Mouse (Mus musculus): ENCODE results near the gene Sdc1. TPM values are rescaled to one million over a fixed set of nuclear protein-coding genes. Genes with fewer than 3 reads are reported as not detected.

The Sdc1 gene
- polyA plus RNA-seq, 1 experiment from 2014 or later: 28.8 TPM

DNA sequence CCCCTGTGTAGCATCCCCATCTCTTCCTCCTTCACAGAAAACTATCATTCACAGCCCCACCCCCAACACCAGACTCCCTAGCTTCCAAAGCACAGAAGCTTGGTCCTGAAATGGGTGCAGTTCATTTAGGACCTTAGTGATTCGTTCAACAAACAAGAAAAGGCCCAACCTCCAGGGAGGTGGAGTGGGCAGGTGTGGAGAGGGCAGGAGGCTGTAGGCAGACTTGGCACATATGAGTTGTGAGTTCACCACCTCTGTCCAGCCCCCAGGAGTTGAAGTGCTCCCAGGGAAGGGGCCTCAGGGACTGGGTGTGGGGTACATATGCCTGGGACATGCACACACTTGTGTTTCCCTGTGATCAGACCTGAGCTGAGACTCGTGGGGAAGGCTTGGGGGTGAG is 39.8 kb downstream of the Sdc1 start:
- Histone ChIP-seq H3K27me3 (no peaks in the 10 kb centered on the region), H3K9me3 (no peaks in the 10 kb centered on the region), H3K9ac (replicated peaks) (no peak overlapping the region), H3K36me3 (no peaks in the 10 kb centered on the region), H3K4me1 (no peaks in the 10 kb centered on the region), H3K27ac (replicated peaks) (no peak overlapping the region), H3K4me2 (replicated peaks) (no peak overlapping the region), H3K4me3 (no peak overlapping the region)
- 61% methylated on average over 2 of the region's 2 CpGs for WGBS
- no peak for ATAC-seq (replicated peaks)

DNA sequence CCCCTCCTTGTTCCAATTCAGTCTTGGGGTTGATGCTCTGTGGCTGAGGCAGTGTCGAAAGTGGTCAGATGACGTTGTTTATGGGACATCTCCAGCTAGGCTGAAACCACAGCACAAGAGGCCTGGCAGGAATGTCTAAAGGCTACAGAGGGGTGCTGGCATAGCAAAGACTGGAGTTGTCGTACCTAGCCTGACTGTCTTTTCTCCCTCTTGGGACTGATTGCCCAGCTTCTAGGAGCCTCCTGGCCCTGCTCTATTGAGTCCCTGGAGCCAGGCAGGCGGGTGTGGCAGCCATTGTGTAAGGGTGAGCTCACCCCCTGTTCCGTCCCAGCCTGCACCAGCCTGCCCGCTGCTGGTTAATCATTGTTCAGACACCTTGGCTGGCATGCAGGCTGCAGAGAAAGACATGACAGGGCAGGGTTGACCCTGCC is 40.3 kb downstream of the Sdc1 start:
- Histone ChIP-seq H3K9me3 (no peaks in the 10 kb centered on the region), H3K9ac (replicated peaks) (no peak overlapping the region), H3K27ac (replicated peaks) (no peak overlapping the region), H3K4me2 (replicated peaks) (no peak overlapping the region), H3K4me1 (no peaks in the 10 kb centered on the region), H3K27me3 (no peaks in the 10 kb centered on the region), H3K4me3 (no peak overlapping the region), H3K36me3 (no peaks in the 10 kb centered on the region)
- ATAC-seq (replicated peaks): no peak
- 62% methylated on average over 6 of the region's 6 CpGs for WGBS

DNA sequence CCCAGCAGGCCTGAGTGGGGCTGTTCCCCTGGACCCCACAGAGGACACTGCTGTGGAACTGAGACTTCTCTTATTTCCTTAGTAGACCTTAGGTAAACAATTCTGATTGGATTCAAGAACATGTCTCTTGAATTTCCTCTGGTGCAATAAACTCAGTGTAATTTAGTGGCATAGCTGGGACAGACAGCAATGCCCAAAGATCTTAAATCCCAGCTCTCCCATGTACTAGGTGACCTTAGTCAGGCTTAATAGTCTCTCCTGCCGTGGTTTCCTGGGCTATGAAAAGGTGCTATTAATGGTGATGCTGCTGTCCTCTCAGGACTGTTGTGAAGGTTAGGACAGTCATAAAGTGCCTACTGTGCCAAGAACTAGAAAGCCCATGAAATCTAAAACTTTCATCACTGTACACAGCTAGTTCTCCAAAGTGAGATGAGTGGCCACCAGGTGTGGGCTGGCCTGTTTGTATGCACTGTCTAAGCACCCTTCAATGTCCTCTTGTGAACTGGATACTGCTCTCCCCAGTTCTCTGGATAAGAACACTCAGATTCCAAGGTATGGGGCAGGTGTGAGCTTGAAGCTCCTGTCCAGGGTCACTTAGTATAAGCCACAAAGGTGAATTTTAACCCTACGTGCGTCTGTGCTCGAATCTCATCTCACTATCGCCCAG is 40.9 kb downstream of the Sdc1 start:
- 90% methylated on average over 5 of the region's 5 CpGs for WGBS
- Histone ChIP-seq H3K4me2 (replicated peaks) (no peak overlapping the region), H3K9ac (replicated peaks) (no peak overlapping the region), H3K36me3 (no peaks in the 10 kb centered on the region), H3K4me1 (no peaks in the 10 kb centered on the region), H3K9me3 (no peaks in the 10 kb centered on the region), H3K4me3 (no peak overlapping the region), H3K27me3 (no peaks in the 10 kb centered on the region), H3K27ac (replicated peaks) (no peak overlapping the region)
- no peak for ATAC-seq (replicated peaks)

DNA sequence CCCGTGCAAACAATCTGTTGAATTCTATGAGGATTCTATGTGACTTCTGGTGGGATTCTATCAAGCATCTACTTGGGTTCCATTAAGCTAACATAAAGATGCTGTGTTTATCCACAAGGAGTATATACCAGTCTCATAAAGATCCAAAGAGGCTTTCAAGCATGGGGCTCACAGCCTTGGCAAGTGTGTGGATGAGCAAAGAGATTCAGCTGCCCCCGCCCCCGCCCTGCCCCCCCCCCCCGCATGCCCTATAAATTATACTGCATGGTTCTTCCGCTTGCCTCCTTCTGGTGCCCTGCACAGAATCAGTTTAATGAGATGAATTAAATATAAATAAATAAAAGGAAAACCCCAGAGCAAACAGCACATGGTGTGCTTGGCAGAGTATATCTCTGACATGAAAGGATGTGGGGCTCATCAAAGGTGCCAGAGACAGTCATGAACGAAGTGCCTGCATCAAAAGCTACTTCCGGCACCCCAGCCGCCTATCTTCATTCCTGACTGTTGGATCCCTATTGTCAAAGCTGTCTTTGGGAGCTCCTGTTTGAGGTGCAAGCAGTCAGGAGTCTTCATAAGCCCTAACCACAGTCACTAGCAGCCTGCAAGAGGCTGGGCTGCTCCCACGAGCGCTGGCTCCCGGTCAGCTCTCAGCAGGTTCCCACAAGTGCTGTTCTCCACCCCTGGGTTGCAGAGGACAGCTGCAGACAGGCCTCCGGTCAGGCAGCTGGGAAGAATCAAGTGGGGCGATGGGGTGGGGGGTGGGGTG is 46.5 kb downstream of the Sdc1 start:
- Histone ChIP-seq H3K9ac (replicated peaks) (no peak overlapping the region), H3K4me2 (replicated peaks) (no peak overlapping the region), H3K9me3 (no peaks in the 10 kb centered on the region), H3K27ac (replicated peaks) (no peak overlapping the region), H3K27me3 (no peaks in the 10 kb centered on the region), H3K4me1 (peaks cover 7% of the 10 kb centered on the region), H3K4me3 (no peak overlapping the region), H3K36me3 (no peaks in the 10 kb centered on the region)
- ATAC-seq (replicated peaks): peak; percentile 73
- WGBS: 34% methylated on average over 13 of the region's 13 CpGs

DNA sequence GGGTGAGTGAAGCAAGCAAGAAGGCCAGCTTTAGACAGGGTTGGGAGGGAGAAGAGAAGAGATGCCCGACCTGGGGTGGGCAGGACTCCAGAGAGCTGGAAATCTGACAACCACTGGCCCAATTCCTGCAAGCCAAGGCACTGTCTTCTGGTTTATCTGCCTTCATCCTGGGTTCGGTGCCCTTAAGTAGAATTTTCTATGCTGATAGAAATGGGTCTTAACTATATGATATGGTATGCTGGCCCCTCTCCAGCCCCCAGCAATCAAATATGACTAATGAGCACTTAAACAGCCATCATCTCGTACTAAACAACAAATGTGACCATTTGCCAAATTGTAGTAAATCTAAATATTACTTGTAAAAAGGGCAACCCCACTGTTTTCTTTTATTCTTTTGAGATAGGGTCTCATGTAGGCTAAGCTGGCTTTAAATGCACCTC is 47.1 kb downstream of the Sdc1 start:
- no peak for ATAC-seq (replicated peaks)
- H3K27ac ChIP-seq (replicated peaks): no peak overlapping the region
- no peak overlapping the region for H3K4me2 ChIP-seq (replicated peaks)
- no peaks in the 10 kb centered on the region for H3K27me3 ChIP-seq
- peaks cover 7% of the 10 kb centered on the region for H3K4me1 ChIP-seq
- no peaks in the 10 kb centered on the region for H3K36me3 ChIP-seq
- WGBS: 40% methylated on average over 3 of the region's 3 CpGs
- H3K9me3 ChIP-seq: no peaks in the 10 kb centered on the region
- no peak overlapping the region for H3K9ac ChIP-seq (replicated peaks)
- no peak overlapping the region for H3K4me3 ChIP-seq

DNA sequence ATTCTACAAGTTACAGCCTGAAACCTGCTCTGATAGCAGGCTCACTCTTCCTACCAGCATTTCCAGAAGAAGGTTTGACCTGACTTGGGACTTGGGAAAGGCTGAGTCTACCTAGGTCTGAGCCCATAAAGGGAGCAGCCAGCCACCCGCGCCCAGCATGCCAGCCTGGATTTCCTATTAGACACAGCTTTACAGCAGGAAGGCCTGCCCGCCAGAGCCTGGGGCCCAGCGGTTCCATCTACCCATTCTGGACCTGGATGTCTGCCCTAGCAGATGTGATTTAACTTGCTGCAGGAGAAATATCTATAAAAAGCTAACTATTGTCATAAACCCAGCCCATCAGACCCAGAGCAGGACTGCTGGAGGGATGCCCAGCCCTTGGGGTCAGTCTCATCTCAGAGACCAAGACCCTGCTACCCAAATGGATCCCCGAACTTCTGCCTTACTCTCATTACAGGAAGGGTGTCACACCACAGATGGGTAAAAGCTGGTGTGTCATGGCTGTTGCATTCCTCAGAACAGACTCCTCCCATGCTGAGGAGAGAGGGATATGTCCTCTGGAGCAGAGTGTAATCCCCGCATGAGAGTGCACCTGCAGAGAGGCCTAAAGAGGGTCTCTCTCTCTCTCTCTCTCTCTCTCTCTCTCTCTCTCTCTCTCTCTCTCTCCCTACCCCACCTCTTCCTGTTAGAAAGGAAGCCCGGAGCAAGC is 54.0 kb downstream of the Sdc1 start:
- H3K27me3 ChIP-seq: no peaks in the 10 kb centered on the region
- no peaks in the 10 kb centered on the region for H3K4me1 ChIP-seq
- no peak overlapping the region for H3K27ac ChIP-seq (replicated peaks)
- H3K36me3 ChIP-seq: no peaks in the 10 kb centered on the region
- H3K9ac ChIP-seq (replicated peaks): no peak overlapping the region
- H3K4me2 ChIP-seq (replicated peaks): no peak overlapping the region
- no peak for ATAC-seq (replicated peaks)
- 73% methylated on average over 7 of the region's 7 CpGs for WGBS
- H3K4me3 ChIP-seq: no peak overlapping the region
- H3K9me3 ChIP-seq: no peaks in the 10 kb centered on the region

DNA sequence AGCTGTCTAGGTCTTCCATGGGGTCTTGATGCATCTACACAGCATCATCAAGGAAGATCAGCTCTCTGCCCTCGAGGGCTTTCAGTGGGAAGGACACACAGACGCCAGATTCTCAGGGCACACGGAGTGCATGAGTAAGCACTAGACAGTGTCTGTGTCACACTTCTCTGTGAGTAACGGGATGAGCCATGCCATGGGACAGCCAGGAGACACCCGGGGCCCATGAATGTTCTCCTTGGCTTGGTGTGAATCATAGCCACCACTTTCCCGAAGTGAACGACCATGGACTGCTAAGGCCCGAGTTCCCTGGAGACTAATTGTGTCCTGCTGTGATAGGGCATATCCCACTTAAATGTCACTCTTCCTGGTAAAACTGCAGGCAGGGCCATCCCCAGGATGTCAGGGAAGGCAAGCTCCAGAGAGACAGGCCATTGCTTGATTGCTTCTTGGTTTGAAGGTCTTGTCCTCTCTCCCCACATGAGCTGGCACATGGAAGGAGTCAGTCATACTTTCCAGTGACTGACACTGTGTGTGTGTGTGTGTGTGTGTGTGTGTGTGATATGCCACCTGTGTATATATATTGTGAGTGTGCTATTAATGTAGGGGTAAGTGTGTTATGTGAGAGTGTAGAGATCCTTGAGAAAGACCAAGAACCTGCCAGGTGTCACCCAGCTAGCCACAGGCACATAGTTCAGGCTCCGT is 56.0 kb downstream of the Sdc1 start:
- Histone ChIP-seq H3K4me1 (no peaks in the 10 kb centered on the region), H3K27ac (replicated peaks) (no peak overlapping the region), H3K27me3 (no peaks in the 10 kb centered on the region), H3K9me3 (no peaks in the 10 kb centered on the region), H3K9ac (replicated peaks) (no peak overlapping the region), H3K4me3 (no peak overlapping the region), H3K4me2 (replicated peaks) (no peak overlapping the region), H3K36me3 (no peaks in the 10 kb centered on the region)
- no peak for ATAC-seq (replicated peaks)
- WGBS: 87% methylated on average over 9 of the region's 9 CpGs

DNA sequence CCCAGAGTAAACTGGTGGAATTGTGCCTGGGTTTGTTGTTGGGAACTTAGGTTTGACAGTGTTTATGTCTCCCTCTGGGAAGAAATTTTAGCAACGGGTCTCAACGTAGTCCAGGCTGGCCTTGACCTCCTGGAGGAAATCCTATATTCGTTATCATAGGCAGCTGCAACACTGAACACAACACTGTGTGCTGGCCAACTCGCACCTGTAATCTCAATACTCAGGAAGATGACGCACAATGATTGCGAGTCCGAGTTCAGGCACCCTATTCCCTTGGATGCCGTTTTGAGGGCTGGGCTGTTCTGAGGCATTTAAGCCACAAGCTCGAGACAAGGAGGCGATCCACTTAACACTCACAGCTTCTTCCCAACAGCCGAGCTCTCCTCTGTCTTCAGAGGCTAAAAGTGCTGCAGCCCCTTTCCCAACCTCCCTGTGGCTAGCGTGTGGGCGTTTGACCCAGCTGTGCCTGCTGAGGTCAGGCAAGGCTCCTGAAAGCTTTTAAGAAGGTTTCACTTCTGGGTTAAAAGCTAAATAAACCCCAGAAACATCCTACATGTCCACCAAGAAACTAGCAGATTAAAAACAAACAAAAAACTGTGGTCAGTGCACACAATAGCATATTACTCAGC is 58.0 kb downstream of the Sdc1 start:
- WGBS: 87% methylated on average over 13 of the region's 13 CpGs
- ATAC-seq (replicated peaks): no peak
- Histone ChIP-seq H3K4me1 (no peaks in the 10 kb centered on the region), H3K4me2 (replicated peaks) (no peak overlapping the region), H3K9ac (replicated peaks) (no peak overlapping the region), H3K36me3 (no peaks in the 10 kb centered on the region), H3K27me3 (no peaks in the 10 kb centered on the region), H3K27ac (replicated peaks) (no peak overlapping the region), H3K4me3 (no peak overlapping the region), H3K9me3 (no peaks in the 10 kb centered on the region)

DNA sequence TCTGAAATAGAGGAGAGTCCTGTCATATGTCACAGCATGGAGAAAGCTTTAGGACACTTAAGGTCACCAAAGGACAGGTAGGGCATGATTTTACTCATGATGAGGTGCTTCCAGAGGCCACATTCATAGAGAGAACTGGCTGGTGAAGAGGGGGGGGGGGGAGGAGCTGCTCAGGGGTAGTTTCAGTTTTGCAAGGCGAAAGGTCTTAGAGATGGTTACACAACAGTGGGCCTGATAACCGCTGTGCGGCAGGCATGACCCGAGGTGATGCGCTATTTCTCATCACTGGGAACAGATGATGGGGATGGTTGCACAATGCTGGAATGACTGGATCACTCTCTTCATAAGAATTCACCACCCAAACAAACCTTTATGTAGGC is 58.5 kb downstream of the Sdc1 start:
- no peaks in the 10 kb centered on the region for H3K9me3 ChIP-seq
- 97% methylated on average over 5 of the region's 5 CpGs for WGBS
- ATAC-seq (replicated peaks): no peak

DNA sequence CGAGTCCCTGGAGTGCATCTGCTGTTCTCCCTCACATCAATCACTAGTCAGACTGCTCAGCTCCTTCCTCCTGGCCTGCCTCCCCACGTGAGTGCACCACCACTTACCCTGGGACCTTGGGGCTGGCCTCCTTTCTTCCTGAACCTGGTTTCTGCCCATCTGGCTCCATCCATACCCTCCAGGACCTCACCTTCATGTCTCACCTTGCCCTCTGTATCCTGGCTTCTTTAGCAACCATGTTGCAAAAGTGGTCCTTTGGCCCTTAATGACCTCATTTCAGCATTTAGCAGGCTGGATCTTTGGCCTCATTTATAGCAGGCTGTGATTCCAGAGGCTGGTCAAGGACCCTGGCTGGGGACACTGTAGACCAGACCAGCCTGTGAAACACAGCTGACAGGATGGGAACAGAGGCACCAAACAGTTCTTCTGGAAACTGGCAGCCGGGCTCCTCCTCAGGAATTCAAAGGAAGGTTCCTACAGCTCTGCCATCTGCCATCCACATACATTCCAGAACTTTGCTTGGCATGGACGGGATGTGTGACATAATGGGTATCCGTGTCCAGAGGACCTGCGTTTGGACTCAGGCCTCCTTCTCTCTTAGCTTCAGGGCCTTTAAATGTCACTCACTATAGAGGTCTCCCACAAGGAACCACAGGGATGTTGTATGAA is 60.0 kb downstream of the Sdc1 start:
- Histone ChIP-seq H3K4me3 (no peak overlapping the region), H3K27me3 (no peaks in the 10 kb centered on the region), H3K27ac (replicated peaks) (no peak overlapping the region), H3K9ac (replicated peaks) (no peak overlapping the region), H3K4me2 (replicated peaks) (no peak overlapping the region), H3K36me3 (no peaks in the 10 kb centered on the region), H3K9me3 (no peaks in the 10 kb centered on the region), H3K4me1 (no peaks in the 10 kb centered on the region)
- ATAC-seq (replicated peaks): no peak
- 65% methylated on average over 6 of the region's 6 CpGs for WGBS

More for the DNA sequence above, 58.5 kb downstream of the Sdc1 start:
- no peak overlapping the region for H3K4me2 ChIP-seq (replicated peaks)
- H3K27me3 ChIP-seq: no peaks in the 10 kb centered on the region
- H3K4me1 ChIP-seq: no peaks in the 10 kb centered on the region
- no peak overlapping the region for H3K4me3 ChIP-seq
- no peaks in the 10 kb centered on the region for H3K36me3 ChIP-seq
- H3K27ac ChIP-seq (replicated peaks): no peak overlapping the region
- no peak overlapping the region for H3K9ac ChIP-seq (replicated peaks)

DNA sequence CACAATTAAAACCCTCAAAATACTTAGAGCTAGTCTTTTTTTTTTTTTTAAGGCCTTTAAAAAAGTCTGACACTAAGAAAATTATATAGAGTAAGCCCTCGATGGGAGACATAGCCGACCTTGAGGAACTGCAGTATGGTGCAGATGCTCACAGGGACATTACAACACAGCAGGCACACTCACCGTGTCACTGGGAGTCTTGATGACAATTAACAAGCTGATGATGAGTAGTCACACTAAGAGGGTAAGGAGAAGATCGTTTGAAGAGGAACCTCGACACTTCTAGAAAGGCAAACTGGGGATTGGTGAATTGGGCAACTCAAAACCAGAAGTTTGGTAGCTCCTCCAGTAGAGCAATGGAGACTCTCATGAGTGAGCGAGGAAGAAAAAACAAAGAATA is 60.6 kb downstream of the Sdc1 start:
- no peak for ATAC-seq (replicated peaks)
- WGBS: 88% methylated on average over 6 of the region's 6 CpGs
- H3K4me2 ChIP-seq (replicated peaks): no peak overlapping the region
- no peaks in the 10 kb centered on the region for H3K36me3 ChIP-seq
- no peaks in the 10 kb centered on the region for H3K9me3 ChIP-seq
- H3K9ac ChIP-seq (replicated peaks): no peak overlapping the region
- no peaks in the 10 kb centered on the region for H3K27me3 ChIP-seq
- no peaks in the 10 kb centered on the region for H3K4me1 ChIP-seq
- H3K27ac ChIP-seq (replicated peaks): no peak overlapping the region
- no peak overlapping the region for H3K4me3 ChIP-seq
